Mouse (Mus musculus) limb, embryonic 12.5 days (tissue): Measurements from ENCODE around the gene Tanc2. TPM values are rescaled to one million over a fixed set of nuclear protein-coding genes. Genes with fewer than 3 reads are reported as not detected.

Experiments
- ATAC-seq: fragments of 200-750 bp; cut with Nextera tagmentation; 2 replicates; pipeline ENCODE4 v1.8.0; 2017; ENCODE audit warnings: low read depth, moderate TSS enrichment; ENCODE audit not compliant: insufficient number of reproducible peaks, insufficient read depth, low FRiP score, low TSS enrichment
- H3K27ac ChIP-seq: fragments of 300-500 bp; sonication (generic); 2 replicates; pipeline ENCODE4 v1.5.1; 2016; ENCODE audit warnings: mild to moderate bottlenecking, moderate library complexity
- H3K27me3 ChIP-seq: fragments of 300-500 bp; sonication (generic); 2 replicates; pipeline ENCODE4 v1.6.1; 2016; ENCODE audit warnings: mild to moderate bottlenecking, moderate library complexity
- H3K36me3 ChIP-seq: fragments of 300-500 bp; sonication (generic); 2 replicates; pipeline ENCODE4 v1.6.1; 2016; ENCODE audit warnings: mild to moderate bottlenecking, moderate library complexity
- H3K4me1 ChIP-seq: fragments of 300-500 bp; sonication (generic); replicated peaks from 2 replicates; pipeline ENCODE4 v1.6.1; 2016
- H3K4me2 ChIP-seq: fragments of 300-500 bp; sonication (generic); 2 replicates; pipeline ENCODE4 v1.6.1; 2016; ENCODE audit warnings: mild to moderate bottlenecking, moderate library complexity
- H3K4me3 ChIP-seq: fragments of 300-500 bp; sonication (generic); replicated peaks from 2 replicates; pipeline ENCODE4 v1.5.1; 2016; ENCODE audit warnings: mild to moderate bottlenecking
- H3K9ac ChIP-seq: fragments of 300-500 bp; sonication (generic); replicated peaks from 2 replicates; pipeline ENCODE4 v1.6.1; 2016; ENCODE audit warnings: mild to moderate bottlenecking, moderate library complexity
- H3K9me3 ChIP-seq: fragments of 300-500 bp; sonication (generic); 2 replicates; pipeline ENCODE4 v1.6.1; 2016; ENCODE audit warnings: mild to moderate bottlenecking, moderate library complexity
- WGBS: fragments of 180-500 bp; shearing (Covaris S2); methylation state at CpG from one replicate; pipeline ENCODE4 v1.1.7; 2016; 5-methylcytosine and 5-hydroxymethylcytosine counted together
- polyA plus RNA-seq: library from polyadenylated mRNA; unstranded; fragments of >200 nt; fragmentation: Nextera tagmentation; extraction: Ambion mirVana; gene quantifications from 2 replicates; pipeline ENCODE4 v1.2.1, GENCODE M21; 2016

Tanc2 gene
- polyA plus RNA-seq, 1 experiment from 2014 or later: 8.5 TPM

GRCm38 (mm10) chr11:105643995-105644394, 54.2 kb downstream of the Tanc2 start:
- no peak overlapping the region for H3K4me3 ChIP-seq
- no peak for ATAC-seq
- H3K27ac ChIP-seq: no peak overlapping the region
- no peaks in the 10 kb centered on the region for H3K36me3 ChIP-seq
- no peaks in the 10 kb centered on the region for H3K9me3 ChIP-seq
- no peaks in the 10 kb centered on the region for H3K27me3 ChIP-seq
- H3K4me1 ChIP-seq: no peaks in the 10 kb centered on the region
- H3K9ac ChIP-seq: no peak overlapping the region
- H3K4me2 ChIP-seq: no peak overlapping the region

- Histone ChIP-seq H3K9ac (no peak overlapping the region), H3K4me1 (no peaks in the 10 kb centered on the region)
- WGBS: 95% methylated on average over 2 of the region's 2 CpGs
These were observed 58.2 kb downstream of the Tanc2 start for GRCm38 (mm10) chr11:105648026-105648425.

DNA sequence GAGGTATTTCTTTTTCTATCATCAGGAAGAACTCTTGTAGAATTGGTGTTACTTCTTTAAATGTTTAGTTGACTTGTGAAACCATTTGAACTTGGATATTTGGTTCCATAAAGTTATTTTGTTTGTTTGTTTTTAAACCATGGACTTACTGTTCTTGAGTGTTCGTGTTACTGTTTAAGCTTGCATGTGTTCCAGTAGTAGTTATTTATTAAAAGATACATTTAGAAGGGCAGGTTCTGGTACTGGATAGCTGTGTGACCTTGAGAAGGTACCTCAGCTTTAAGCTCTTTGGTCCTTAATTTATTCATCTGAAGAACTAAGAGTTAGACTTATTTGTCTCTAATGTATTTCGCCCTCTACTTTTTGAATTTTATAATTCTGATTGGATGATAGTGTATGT, 64.8 kb downstream of the Tanc2 start:
- H3K9ac ChIP-seq: no peak overlapping the region
- no peak overlapping the region for H3K4me2 ChIP-seq
- H3K4me1 ChIP-seq: no peaks in the 10 kb centered on the region
- no peaks in the 10 kb centered on the region for H3K27me3 ChIP-seq
- WGBS: 87% methylated on average over 2 of the region's 2 CpGs
- H3K27ac ChIP-seq: no peak overlapping the region
- no peak overlapping the region for H3K4me3 ChIP-seq
- ATAC-seq: no peak
- no peaks in the 10 kb centered on the region for H3K36me3 ChIP-seq
- no peaks in the 10 kb centered on the region for H3K9me3 ChIP-seq

More at GRCm38 (mm10) chr11:105648026-105648425, 58.2 kb downstream of the Tanc2 start:
- Histone ChIP-seq H3K27ac (no peak overlapping the region), H3K4me2 (no peak overlapping the region), H3K36me3 (no peaks in the 10 kb centered on the region), H3K4me3 (no peak overlapping the region), H3K9me3 (no peaks in the 10 kb centered on the region), H3K27me3 (no peaks in the 10 kb centered on the region)
- ATAC-seq: no peak

GRCm38 (mm10) chr11:105655335-105655734, 65.5 kb downstream of the Tanc2 start:
- H3K4me2 ChIP-seq: no peak overlapping the region
- no peaks in the 10 kb centered on the region for H3K9me3 ChIP-seq
- no peak for ATAC-seq
- no peaks in the 10 kb centered on the region for H3K27me3 ChIP-seq
- no peaks in the 10 kb centered on the region for H3K4me1 ChIP-seq
- H3K27ac ChIP-seq: no peak overlapping the region
- H3K36me3 ChIP-seq: no peaks in the 10 kb centered on the region
- no peak overlapping the region for H3K9ac ChIP-seq
- 80% methylated on average over 4 of the region's 4 CpGs for WGBS
- H3K4me3 ChIP-seq: no peak overlapping the region

- Histone ChIP-seq H3K4me3 (no peak overlapping the region), H3K4me2 (no peak overlapping the region), H3K27me3 (no peaks in the 10 kb centered on the region), H3K36me3 (no peaks in the 10 kb centered on the region), H3K4me1 (no peaks in the 10 kb centered on the region), H3K9ac (no peak overlapping the region), H3K27ac (no peak overlapping the region), H3K9me3 (no peaks in the 10 kb centered on the region)
- WGBS: 87% methylated on average over 1 of the region's 1 CpGs
- no peak for ATAC-seq
These were observed 78.1 kb downstream of the Tanc2 start for GRCm38 (mm10) chr11:105667879-105668278.

DNA sequence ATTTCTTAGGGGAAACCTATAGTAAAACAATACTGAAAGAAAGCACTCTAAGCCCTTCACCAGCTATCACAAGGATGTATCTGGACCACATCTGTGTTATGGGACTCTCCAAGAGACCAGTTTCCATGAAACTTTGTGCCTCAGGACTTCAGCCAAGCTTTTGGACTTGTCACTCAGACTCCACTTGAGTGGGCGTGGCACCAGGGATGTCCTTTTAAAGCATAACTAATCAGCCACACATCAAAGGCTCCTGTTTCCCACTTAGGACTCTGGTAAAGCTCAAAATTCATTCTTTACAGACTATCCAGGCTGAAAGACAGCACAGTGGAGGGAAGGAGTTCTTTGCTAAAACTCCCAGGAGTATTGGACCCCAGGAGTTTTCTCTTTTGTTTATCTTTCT, 89.2 kb downstream of the Tanc2 start:
- Histone ChIP-seq H3K4me2 (no peak overlapping the region), H3K9me3 (no peaks in the 10 kb centered on the region), H3K27me3 (no peaks in the 10 kb centered on the region), H3K9ac (no peak overlapping the region), H3K4me1 (no peaks in the 10 kb centered on the region), H3K27ac (no peak overlapping the region), H3K4me3 (no peak overlapping the region), H3K36me3 (no peaks in the 10 kb centered on the region; the same call in 1 of the 2 replicates)
- ATAC-seq: no peak
- 63% methylated on average over 1 of the region's 1 CpGs for WGBS

DNA sequence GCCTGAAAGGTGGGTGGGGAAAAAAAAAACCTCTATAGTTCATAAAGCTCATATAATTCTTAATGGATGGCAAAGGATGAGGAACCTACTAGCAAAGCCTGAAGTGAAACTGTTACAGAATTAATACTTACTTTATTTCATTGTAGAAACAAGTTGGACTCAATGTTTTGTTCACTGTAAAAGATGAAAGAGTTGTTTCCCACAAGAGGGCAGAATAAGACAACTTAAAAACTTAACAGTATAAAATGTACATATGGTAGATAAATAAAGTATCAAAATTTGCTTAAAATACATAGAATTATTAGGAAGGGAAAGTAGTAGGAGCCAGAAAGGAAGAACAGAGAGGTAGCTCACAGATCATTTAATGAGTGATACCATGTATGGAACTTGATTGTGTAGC, 95.0 kb downstream of the Tanc2 start:
- no peak overlapping the region for H3K4me3 ChIP-seq
- no peak overlapping the region for H3K4me2 ChIP-seq
- H3K9ac ChIP-seq: no peak overlapping the region
- H3K27ac ChIP-seq: no peak overlapping the region
- ATAC-seq: no peak
- H3K4me1 ChIP-seq: no peaks in the 10 kb centered on the region
- no peaks in the 10 kb centered on the region for H3K27me3 ChIP-seq
- H3K9me3 ChIP-seq: no peaks in the 10 kb centered on the region
- no peaks in the 10 kb centered on the region for H3K36me3 ChIP-seq

DNA sequence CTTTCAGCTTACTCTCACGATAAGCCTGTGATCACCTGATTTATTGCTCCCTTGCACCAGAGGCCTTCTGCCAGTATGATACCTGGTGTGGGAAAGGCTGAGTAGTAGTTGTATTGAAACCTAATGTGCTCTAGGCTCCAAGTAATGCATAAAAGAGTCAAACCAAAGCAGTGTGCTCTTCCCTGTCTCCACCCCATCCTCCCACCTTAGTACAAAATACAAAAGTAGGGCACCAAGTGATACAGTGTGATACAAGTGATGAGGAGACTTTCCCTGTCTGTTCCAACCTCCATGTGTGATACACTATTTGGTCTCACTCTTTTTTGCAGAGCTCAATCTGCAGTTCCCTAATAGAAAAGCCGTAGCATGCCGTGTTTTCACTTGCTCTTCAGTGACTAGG, 110.7 kb downstream of the Tanc2 start:
- H3K4me1 ChIP-seq: no peaks in the 10 kb centered on the region
- H3K27me3 ChIP-seq: no peaks in the 10 kb centered on the region
- no peak overlapping the region for H3K4me2 ChIP-seq
- 55% methylated on average over 3 of the region's 3 CpGs for WGBS
- H3K36me3 ChIP-seq: no peaks in the 10 kb centered on the region
- H3K9me3 ChIP-seq: no peaks in the 10 kb centered on the region
- H3K4me3 ChIP-seq: no peak overlapping the region
- H3K27ac ChIP-seq: no peak overlapping the region
- H3K9ac ChIP-seq: no peak overlapping the region
- no peak for ATAC-seq

GRCm38 (mm10) chr11:105719660-105720059, 129.9 kb downstream of the Tanc2 start:
- H3K27me3 ChIP-seq: no peaks in the 10 kb centered on the region
- WGBS: 57% methylated on average over 1 of the region's 1 CpGs
- no peaks in the 10 kb centered on the region for H3K4me1 ChIP-seq
- H3K4me3 ChIP-seq: no peak overlapping the region
- no peaks in the 10 kb centered on the region for H3K9me3 ChIP-seq
- H3K36me3 ChIP-seq: no peaks in the 10 kb centered on the region
- no peak overlapping the region for H3K9ac ChIP-seq
- ATAC-seq: no peak
- no peak overlapping the region for H3K4me2 ChIP-seq
- no peak overlapping the region for H3K27ac ChIP-seq

- no peaks in the 10 kb centered on the region for H3K9me3 ChIP-seq
- no peaks in the 10 kb centered on the region for H3K36me3 ChIP-seq
- no peak for ATAC-seq
- H3K27me3 ChIP-seq: no peaks in the 10 kb centered on the region
- no peak overlapping the region for H3K9ac ChIP-seq
- H3K4me1 ChIP-seq: no peaks in the 10 kb centered on the region
- H3K27ac ChIP-seq: no peak overlapping the region
- no peak overlapping the region for H3K4me3 ChIP-seq
- 76% methylated on average over 6 of the region's 6 CpGs for WGBS
- H3K4me2 ChIP-seq: no peak overlapping the region
These were observed 141.8 kb downstream of the Tanc2 start for GRCm38 (mm10) chr11:105731541-105731940.

DNA sequence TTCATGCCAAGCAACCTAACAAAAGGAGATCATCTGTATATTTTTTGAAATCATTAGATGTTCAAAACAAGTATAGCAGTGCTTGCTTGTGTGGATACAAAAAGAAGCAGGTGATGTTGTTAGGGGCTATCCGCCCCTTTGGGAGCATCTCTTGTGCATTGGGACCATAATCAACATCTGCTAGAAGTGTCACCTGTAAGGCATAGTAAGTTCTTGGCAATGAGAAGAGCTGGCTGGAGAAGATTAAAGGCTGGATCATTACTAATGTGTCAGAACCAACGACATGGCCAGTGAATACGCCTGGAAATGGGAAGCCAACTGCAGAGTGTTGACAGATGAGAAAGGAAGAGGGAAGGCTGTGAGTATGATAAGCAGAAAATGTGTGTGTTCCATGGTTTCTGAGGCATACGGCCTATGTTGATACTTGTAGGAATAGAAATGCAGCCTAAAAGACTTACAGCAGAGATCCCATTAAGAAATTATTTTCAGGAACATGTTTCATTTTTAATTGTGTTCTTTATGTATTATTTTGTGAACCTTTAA, 142.3 kb downstream of the Tanc2 start:
- Histone ChIP-seq H3K36me3 (no peaks in the 10 kb centered on the region), H3K27me3 (no peaks in the 10 kb centered on the region), H3K4me3 (no peak overlapping the region), H3K9me3 (no peaks in the 10 kb centered on the region), H3K4me2 (no peak overlapping the region), H3K27ac (no peak overlapping the region), H3K9ac (no peak overlapping the region), H3K4me1 (no peaks in the 10 kb centered on the region)
- ATAC-seq: no peak
- WGBS: 62% methylated on average over 4 of the region's 4 CpGs

- no peaks in the 10 kb centered on the region for H3K4me1 ChIP-seq
- no peaks in the 10 kb centered on the region for H3K27me3 ChIP-seq
- H3K4me2 ChIP-seq: no peak overlapping the region
- no peak overlapping the region for H3K4me3 ChIP-seq
- H3K27ac ChIP-seq: no peak overlapping the region
- 81% methylated on average over 1 of the region's 1 CpGs for WGBS
- no peak overlapping the region for H3K9ac ChIP-seq
- no peaks in the 10 kb centered on the region for H3K9me3 ChIP-seq
- ATAC-seq: no peak
- no peaks in the 10 kb centered on the region for H3K36me3 ChIP-seq
These were observed 153.4 kb downstream of the Tanc2 start for GRCm38 (mm10) chr11:105743171-105743570.
